Mouse (Mus musculus) neutrophil, adult 5-6 weeks (primary cell): Measurements from ENCODE around the gene Abcb1b. TPM values are rescaled to one million over a fixed set of nuclear protein-coding genes. Genes with fewer than 3 reads are reported as not detected.

Experiments
- ATAC-seq: fragments of 151-379, 151-347 bp; 2 replicates; pipeline ENCODE4 v1.8.0; 2017; ENCODE audit warnings: mild to moderate bottlenecking, moderate TSS enrichment; ENCODE audit not compliant: insufficient number of reproducible peaks, poor library complexity, low FRiP score, severe bottlenecking; ENCODE audit errors: extremely low read depth
- total RNA-seq: library from RNA; stranded (forward); fragments of 200-1000 nt; gene quantifications from 2 replicates; pipeline ENCODE4 v1.2.3, GENCODE M21; 2017

Abcb1b gene
- total RNA-seq, 1 experiment from 2014 or later: 3.0 TPM

- peak; percentile 82; the same call in 1 of the 2 replicates for ATAC-seq
Measured at GRCm38 (mm10) chr5:8911567-8912198, 113.7 kb downstream of the Abcb1b start.

Other genes starting within 250 kb of the Abcb1b start
- gene Rundc3b, start 175.2 kb upstream of the Abcb1b start, total RNA-seq: 0.93 and 0.98 TPM in 2 replicates
- gene Abcb1a, start 138.1 kb upstream of the Abcb1b start, total RNA-seq: 0.98 and 2.8 TPM in 2 replicates
- 2.7 TPM in 2 replicates for gene Abcb4, start 95.6 kb downstream of the Abcb1b start, total RNA-seq
- gene Crot, start 199.2 kb downstream of the Abcb1b start, total RNA-seq: 43.8 and 44.7 TPM in 2 replicates